Mouse (Mus musculus) activated CD4-positive, CD25-positive, alpha-beta regulatory T cell, adult 9 weeks (primary cell): ENCODE data around the gene Glce. TPM values are rescaled to one million over a fixed set of nuclear protein-coding genes. Genes with fewer than 3 reads are reported as not detected.

Source experiments
- polyA plus RNA-seq: library from polyadenylated mRNA; unstranded; fragments of 100-300 nt; shearing (Covaris generic); gene quantifications from one replicate; pipeline ENCODE4 v1.2.1, GENCODE M21; 2017

The Glce gene
- 7.8 TPM for polyA plus RNA-seq

DNA sequence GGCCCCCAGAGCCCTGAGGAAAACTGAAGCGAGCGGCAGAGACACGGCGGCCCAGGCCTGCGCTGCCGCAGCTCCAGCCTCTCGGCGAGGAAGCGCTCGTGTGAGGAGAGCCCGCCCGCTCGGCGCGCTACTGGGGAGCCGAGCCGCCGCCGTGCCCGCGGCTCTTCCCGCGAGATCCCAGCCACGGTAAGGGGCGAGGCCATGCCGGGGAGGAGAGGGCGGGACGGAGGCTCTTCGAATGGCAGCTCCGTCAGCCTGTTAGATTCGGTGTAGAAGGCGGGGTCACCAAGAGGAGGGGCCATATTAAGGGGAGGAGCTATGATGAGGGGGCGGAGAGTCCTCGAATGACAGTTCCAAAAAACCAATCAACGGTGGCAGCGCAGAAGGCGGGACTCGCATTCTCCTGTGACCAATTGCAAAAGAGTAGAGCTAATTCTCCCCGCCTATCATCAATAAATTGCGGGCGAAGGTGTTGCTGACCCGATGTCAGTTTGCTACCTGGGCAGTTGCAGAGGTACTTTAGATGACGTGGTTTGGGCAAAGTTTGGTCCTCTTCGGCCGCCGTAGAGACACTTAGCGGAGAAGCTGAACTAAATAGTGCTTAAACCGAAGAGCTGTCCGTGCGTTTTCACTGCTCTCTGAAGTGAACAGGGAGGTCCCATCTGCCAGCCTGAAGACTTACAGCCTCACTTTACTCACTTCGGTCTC, at the start of gene Glce:
Gene Glce (minus strand): TSS at position 148 of the 708 bp plus-strand sequence.

GRCm38 (mm10) chr9:62026600-62026999, 95.9 kb downstream of the Glce start, which contains the start of gene Paqr5:
Paqr5 (minus strand) TSS chr9:62026856.

Other genes with a start within 250 kb of the Glce start
- gene Rplp1, start 208.1 kb downstream of the Glce start, polyA plus RNA-seq = 1,953 TPM
- gene Kif23, start 175.9 kb downstream of the Glce start, polyA plus RNA-seq = 14.3 TPM
- gene Paqr5, start 95.8 kb downstream of the Glce start, polyA plus RNA-seq = 0.11 TPM
- gene Spesp1, start 159.6 kb upstream of the Glce start, polyA plus RNA-seq = not detected
- gene Anp32a, start 218.6 kb upstream of the Glce start, polyA plus RNA-seq = 107 TPM